Mouse (Mus musculus): ENCODE measurements around the gene Thap3. TPM values are rescaled to one million over a fixed set of nuclear protein-coding genes. Genes with fewer than 3 reads are reported as not detected.
A peak's percentile ranks its signal among the peaks of the same experiment; 100 is the strongest.

The Thap3 gene
- polyA plus RNA-seq, 1 experiment: 4.2 TPM

DNA sequence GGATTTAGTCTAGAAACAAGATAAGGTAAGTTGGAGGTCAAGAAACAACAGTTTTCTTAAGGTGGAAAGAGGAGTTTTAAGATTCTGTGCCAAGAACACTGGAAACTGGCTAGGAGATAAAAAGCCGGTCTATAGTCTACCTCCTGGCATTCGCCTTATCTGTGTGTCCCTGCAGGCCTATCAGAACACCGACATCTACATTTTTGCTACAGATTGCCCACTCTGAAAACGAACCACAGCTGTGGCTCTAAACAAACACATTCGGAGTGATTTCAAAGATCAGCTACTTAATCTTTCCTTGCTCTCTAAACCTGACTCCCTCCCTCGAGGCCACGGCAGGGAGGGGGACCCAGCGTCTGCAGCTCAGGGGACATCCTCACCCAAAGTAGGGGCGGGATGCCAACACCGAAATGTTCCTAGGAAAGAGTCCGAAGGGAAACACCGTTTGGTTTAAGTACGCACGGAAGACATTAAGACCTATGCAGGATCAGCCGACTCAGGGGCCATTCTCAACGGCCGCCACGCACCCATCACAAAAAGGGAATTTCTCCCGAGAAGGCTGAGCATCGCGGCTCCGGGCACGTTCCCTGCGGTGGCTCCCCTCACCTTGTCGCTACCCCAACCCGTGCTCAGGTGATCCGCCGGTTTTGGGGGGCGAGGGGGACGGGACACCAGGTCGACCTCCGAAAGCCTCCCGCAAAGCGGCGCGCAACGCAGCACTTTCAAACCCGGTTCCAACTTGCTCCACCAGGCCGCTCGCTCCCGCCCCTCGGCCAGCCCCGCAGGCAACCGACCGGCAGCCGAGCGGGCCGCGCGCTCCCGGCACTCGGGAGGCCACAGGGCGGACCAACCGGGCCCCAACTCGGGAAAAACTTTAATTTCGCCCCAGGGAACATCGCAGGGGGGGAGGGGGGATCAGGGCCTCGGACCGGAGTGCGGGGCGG, 5.7 kb upstream of the Thap3 start:
- Histone ChIP-seq H3K27me3 (ENCODE audit: control insufficient read depth, insufficient read depth, low read length) (no peaks in the 10 kb centered on the region), H3K27ac (ENCODE audit: control insufficient read depth, insufficient read depth, low read depth, low read length) (peak overlapping the region; percentile 88), H3K4me1 (ENCODE audit: control insufficient read depth, insufficient read depth, low read length) (peaks cover 4% of the 10 kb centered on the region), H3K4me3 (ENCODE audit: control insufficient read depth, low read depth, low read length) (peak overlapping the region; percentile 98), H3K36me3 (ENCODE audit: control insufficient read depth, insufficient read depth, low read length) (no peaks in the 10 kb centered on the region)
- TF ChIP-seq CTCF (IDR thresholded peaks at IDR 0.05; ENCODE audit: control insufficient read depth, insufficient read depth, insufficient replicate concordance, low read depth, low read length) (no peak), POLR2A (IDR thresholded peaks at IDR 0.05; ENCODE audit: control insufficient read depth, low read depth, low read length) (no peak)

GRCm38 (mm10) chr4:151993035-151993434, 4.2 kb upstream of the Thap3 start:
- TF ChIP-seq POLR2A (IDR thresholded peaks at IDR 0.05; ENCODE audit: control insufficient read depth, low read depth, low read length) (no peak; the same call in 1 of the 2 replicates), CTCF (IDR thresholded peaks at IDR 0.05; ENCODE audit: control insufficient read depth, insufficient read depth, insufficient replicate concordance, low read depth, low read length) (no peak)
- no peaks in the 10 kb centered on the region for H3K36me3 ChIP-seq (ENCODE audit: control insufficient read depth, insufficient read depth, low read length)
- peaks cover 13% of the 10 kb centered on the region for H3K4me1 ChIP-seq (ENCODE audit: control insufficient read depth, insufficient read depth, low read length)
- H3K27ac ChIP-seq (ENCODE audit: control insufficient read depth, insufficient read depth, low read depth, low read length): peak overlapping the region; percentile 73
- H3K27me3 ChIP-seq (ENCODE audit: control insufficient read depth, insufficient read depth, low read length): no peaks in the 10 kb centered on the region
- H3K4me3 ChIP-seq (ENCODE audit: control insufficient read depth, low read depth, low read length): peak overlapping the region; percentile 8; the same call in 1 of the 2 replicates

- Histone ChIP-seq H3K4me1 (ENCODE audit: control insufficient read depth, insufficient read depth, low read length) (peaks cover 14% of the 10 kb centered on the region), H3K36me3 (ENCODE audit: control insufficient read depth, insufficient read depth, low read length) (no peaks in the 10 kb centered on the region), H3K4me3 (ENCODE audit: control insufficient read depth, low read depth, low read length) (no peak overlapping the region), H3K27me3 (ENCODE audit: control insufficient read depth, insufficient read depth, low read length) (no peaks in the 10 kb centered on the region), H3K27ac (ENCODE audit: control insufficient read depth, insufficient read depth, low read depth, low read length) (no peak overlapping the region)
- TF ChIP-seq POLR2A (IDR thresholded peaks at IDR 0.05; ENCODE audit: control insufficient read depth, low read depth, low read length) (no peak), CTCF (IDR thresholded peaks at IDR 0.05; ENCODE audit: control insufficient read depth, insufficient read depth, insufficient replicate concordance, low read depth, low read length) (no peak)
These were observed 3.3 kb upstream of the Thap3 start for GRCm38 (mm10) chr4:151992091-151992490.

DNA sequence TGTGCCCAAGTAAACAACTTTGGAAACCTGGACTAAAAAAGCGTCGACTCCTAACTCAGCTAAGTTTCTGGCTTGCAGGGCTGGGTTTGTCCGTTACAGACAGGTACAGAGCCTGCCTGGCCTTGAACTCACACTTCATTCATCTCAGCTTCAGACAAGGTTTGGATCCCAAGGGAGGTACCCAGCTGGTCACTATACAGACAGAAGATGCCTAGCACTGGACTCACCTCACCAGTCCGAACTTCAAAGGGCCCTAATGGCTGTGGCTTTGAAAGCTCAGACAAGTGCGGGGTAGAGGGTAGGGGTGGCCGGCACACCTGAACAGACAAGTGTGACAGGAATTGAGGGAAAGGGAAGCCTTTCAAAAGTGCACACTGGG, 302 bp upstream of the Thap3 start:
- no peaks in the 10 kb centered on the region for H3K36me3 ChIP-seq (ENCODE audit: control insufficient read depth, insufficient read depth, low read length)

DNA sequence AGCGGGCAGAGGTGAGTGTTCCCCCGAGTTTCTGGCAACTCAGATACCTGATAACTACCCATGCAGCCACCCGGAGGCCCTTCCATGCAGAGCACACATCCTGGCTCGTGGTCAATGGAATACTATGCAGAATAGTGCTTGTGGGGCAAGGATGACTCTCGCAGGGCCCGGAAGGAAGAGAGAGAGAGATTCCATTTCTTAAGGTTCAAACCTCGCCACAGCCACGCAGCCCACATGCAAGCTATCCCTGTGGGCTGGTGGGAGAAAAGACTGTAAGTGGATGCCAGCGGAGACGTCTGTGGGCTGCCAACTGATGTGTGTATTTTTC, 819 bp downstream of the Thap3 start:
- Histone ChIP-seq H3K27me3 (ENCODE audit: control insufficient read depth, insufficient read depth, low read length) (no peaks in the 10 kb centered on the region), H3K4me3 (ENCODE audit: control insufficient read depth, low read depth, low read length) (peak overlapping the region; percentile 84), H3K27ac (ENCODE audit: control insufficient read depth, insufficient read depth, low read depth, low read length) (peak overlapping the region; percentile 65), H3K4me1 (ENCODE audit: control insufficient read depth, insufficient read depth, low read length) (peaks cover 14% of the 10 kb centered on the region), H3K36me3 (ENCODE audit: control insufficient read depth, insufficient read depth, low read length) (no peaks in the 10 kb centered on the region)
- no peak for TF ChIP-seq CTCF (IDR thresholded peaks at IDR 0.05; ENCODE audit: control insufficient read depth, insufficient read depth, insufficient replicate concordance, low read depth, low read length)
- TF ChIP-seq POLR2A (IDR thresholded peaks at IDR 0.05; ENCODE audit: control insufficient read depth, low read depth, low read length): no peak

More for the DNA sequence above, 302 bp upstream of the Thap3 start:
- peaks cover 14% of the 10 kb centered on the region for H3K4me1 ChIP-seq (ENCODE audit: control insufficient read depth, insufficient read depth, low read length)
- H3K4me3 ChIP-seq (ENCODE audit: control insufficient read depth, low read depth, low read length): peak overlapping the region; percentile 84
- 0 out of 2 replicates have a peak overlapping the region, but pooled peaks have one; percentile 30 for H3K27ac ChIP-seq (ENCODE audit: control insufficient read depth, insufficient read depth, low read depth, low read length)
- no peaks in the 10 kb centered on the region for H3K27me3 ChIP-seq (ENCODE audit: control insufficient read depth, insufficient read depth, low read length)
- no peak for TF ChIP-seq CTCF (IDR thresholded peaks at IDR 0.05; ENCODE audit: control insufficient read depth, insufficient read depth, insufficient replicate concordance, low read depth, low read length)
- TF ChIP-seq POLR2A (IDR thresholded peaks at IDR 0.05; ENCODE audit: control insufficient read depth, low read depth, low read length): no peak

GRCm38 (mm10) chr4:151986650-151987049, 2.1 kb downstream of the Thap3 start:
- no peak overlapping the region for H3K4me3 ChIP-seq (ENCODE audit: control insufficient read depth, low read depth, low read length)

DNA sequence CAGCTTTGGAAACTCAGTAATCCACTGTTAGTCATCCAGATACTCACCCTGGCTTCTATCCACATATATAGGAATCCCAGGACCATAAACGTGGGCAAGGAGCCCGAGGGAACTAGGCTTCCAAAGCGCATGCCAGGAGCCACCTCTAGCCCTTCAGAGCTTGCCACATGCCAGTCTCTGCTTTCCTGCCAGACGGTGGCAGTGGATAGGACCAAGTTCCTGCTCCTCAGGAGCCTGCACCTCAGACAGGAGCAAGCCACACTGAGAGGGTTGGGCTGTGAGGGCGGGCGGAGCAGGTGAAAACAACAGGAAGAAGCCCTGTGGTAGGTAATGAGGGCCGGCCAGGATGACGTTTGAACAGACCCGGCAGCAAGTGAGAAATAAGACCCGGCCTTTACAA, 2.9 kb downstream of the Thap3 start:
- H3K4me3 ChIP-seq (ENCODE audit: control insufficient read depth, low read depth, low read length): no peak overlapping the region
- H3K4me1 ChIP-seq (ENCODE audit: control insufficient read depth, insufficient read depth, low read length): peaks cover 10% of the 10 kb centered on the region
- H3K27me3 ChIP-seq (ENCODE audit: control insufficient read depth, insufficient read depth, low read length): no peaks in the 10 kb centered on the region
- no peak overlapping the region for H3K27ac ChIP-seq (ENCODE audit: control insufficient read depth, insufficient read depth, low read depth, low read length)
- H3K36me3 ChIP-seq (ENCODE audit: control insufficient read depth, insufficient read depth, low read length): no peaks in the 10 kb centered on the region
- TF ChIP-seq POLR2A (IDR thresholded peaks at IDR 0.05; ENCODE audit: control insufficient read depth, low read depth, low read length): no peak
- no peak for TF ChIP-seq CTCF (IDR thresholded peaks at IDR 0.05; ENCODE audit: control insufficient read depth, insufficient read depth, insufficient replicate concordance, low read depth, low read length)

More at GRCm38 (mm10) chr4:151986650-151987049, 2.1 kb downstream of the Thap3 start:
- Histone ChIP-seq H3K4me1 (ENCODE audit: control insufficient read depth, insufficient read depth, low read length) (peaks cover 10% of the 10 kb centered on the region), H3K36me3 (ENCODE audit: control insufficient read depth, insufficient read depth, low read length) (no peaks in the 10 kb centered on the region), H3K27me3 (ENCODE audit: control insufficient read depth, insufficient read depth, low read length) (no peaks in the 10 kb centered on the region), H3K27ac (ENCODE audit: control insufficient read depth, insufficient read depth, low read depth, low read length) (no peak overlapping the region)
- TF ChIP-seq POLR2A (IDR thresholded peaks at IDR 0.05; ENCODE audit: control insufficient read depth, low read depth, low read length) (no peak), CTCF (IDR thresholded peaks at IDR 0.05; ENCODE audit: control insufficient read depth, insufficient read depth, insufficient replicate concordance, low read depth, low read length) (no peak)

Data from testis, adult 2 months (tissue).